Mouse (Mus musculus) forebrain, embryonic 14.5 days (tissue): ENCODE data around the gene Usp43. TPM values are rescaled to one million over a fixed set of nuclear protein-coding genes. Genes with fewer than 3 reads are reported as not detected.

ENCODE experiments used
- ATAC-seq: fragments of 200-750 bp; cut with Nextera tagmentation; 2 replicates; pipeline ENCODE4 v1.8.0; 2017; ENCODE audit warnings: mild to moderate bottlenecking, moderate library complexity
- DNase-seq: peaks from one replicate; pipeline ENCODE4 v3.0.0-alpha.2; 2015; ENCODE audit warnings: low spot score
- H3K27ac ChIP-seq: fragments of 300-500 bp; sonication (generic); 2 replicates; pipeline ENCODE4 v1.5.1; 2014; ENCODE audit warnings: low read depth, mild to moderate bottlenecking, control low read depth, low read length, moderate library complexity
- H3K27me3 ChIP-seq: fragments of 300-500 bp; sonication (generic); replicated peaks from 2 replicates; pipeline ENCODE4 v1.6.1; 2014; ENCODE audit warnings: low read length, control low read depth, mixed read lengths; ENCODE audit not compliant: control insufficient read depth, insufficient read depth
- H3K36me3 ChIP-seq: fragments of 300-500 bp; sonication (generic); 2 replicates; pipeline ENCODE4 v1.6.1; 2014; ENCODE audit warnings: low read length, control low read depth; ENCODE audit not compliant: control insufficient read depth, insufficient read depth
- H3K4me1 ChIP-seq: fragments of 300-500 bp; sonication (generic); 2 replicates; pipeline ENCODE4 v1.6.1; 2014; ENCODE audit warnings: antibody characterized with exemption, low read length, control low read depth; ENCODE audit not compliant: control insufficient read depth, insufficient read depth
- H3K4me2 ChIP-seq: fragments of 300-500 bp; sonication (generic); 2 replicates; pipeline ENCODE4 v1.6.1; 2014; ENCODE audit warnings: mild to moderate bottlenecking, control low read depth, low read length
- H3K4me3 ChIP-seq: fragments of 300-500 bp; sonication (generic); 2 replicates; pipeline ENCODE4 v1.5.1; 2014; ENCODE audit warnings: low read depth, low read length, control low read depth
- H3K9ac ChIP-seq: fragments of 300-500 bp; sonication (generic); 2 replicates; pipeline ENCODE4 v1.6.1; 2014; ENCODE audit warnings: mild to moderate bottlenecking, low read length, control low read depth, moderate library complexity
- H3K9me3 ChIP-seq: fragments of 300-500 bp; sonication (generic); replicated peaks from 2 replicates; pipeline ENCODE4 v1.6.1; 2016; ENCODE audit warnings: low read length, control low read depth, mixed read lengths; ENCODE audit not compliant: control insufficient read depth
- WGBS: fragments of 180-500 bp; shearing (Covaris S2); extraction: QIAGEN DNeasy Blood & Tissue Kit; methylation state at CpG from one replicate; pipeline ENCODE4 v1.1.7; 2014; 5-methylcytosine and 5-hydroxymethylcytosine counted together
- polyA plus RNA-seq: library from polyadenylated mRNA; unstranded; fragments of >200 nt; fragmentation: Nextera tagmentation; extraction: Ambion mirVana; gene quantifications from 2 replicates; pipeline ENCODE4 v1.2.1, GENCODE M21; 2014

Usp43 gene
- polyA plus RNA-seq, 1 experiment from 2014 or later = 0.61 TPM

DNA sequence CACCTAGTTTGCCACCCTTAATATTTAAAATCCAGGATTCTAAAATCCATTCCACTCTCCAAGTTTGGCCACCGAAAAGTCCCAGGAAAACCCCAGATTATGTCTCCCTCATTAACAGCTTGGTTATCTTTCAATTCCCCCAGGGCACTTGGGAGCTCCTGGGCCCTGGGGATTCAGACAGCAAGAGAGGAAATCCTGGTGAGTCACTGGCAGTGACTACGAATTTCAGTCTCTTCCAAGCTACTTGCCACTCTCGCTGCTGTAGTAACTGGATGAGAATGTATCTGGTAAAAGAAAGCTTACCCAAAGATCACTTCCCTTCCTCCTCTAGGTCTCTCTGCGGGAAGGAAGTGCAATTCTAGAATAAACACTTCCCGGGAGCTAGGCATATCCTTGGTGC, 2.4 kb downstream of the Usp43 start:
- DNase-seq (no peak), ATAC-seq (no peak)
- H3K36me3 ChIP-seq = no peaks in the 10 kb centered on the region
- H3K9ac ChIP-seq = no peak overlapping the region
- H3K4me1 ChIP-seq = peaks cover 6% of the 10 kb centered on the region; the same call in 1 of the 2 replicates
- peaks cover 22% of the 10 kb centered on the region for H3K27me3 ChIP-seq
- no peaks in the 10 kb centered on the region for H3K9me3 ChIP-seq
- H3K4me2 ChIP-seq = no peak overlapping the region
- H3K4me3 ChIP-seq = no peak overlapping the region
- 73% methylated on average over 5 of the region's 5 CpGs for WGBS
- H3K27ac ChIP-seq = no peak overlapping the region

DNA sequence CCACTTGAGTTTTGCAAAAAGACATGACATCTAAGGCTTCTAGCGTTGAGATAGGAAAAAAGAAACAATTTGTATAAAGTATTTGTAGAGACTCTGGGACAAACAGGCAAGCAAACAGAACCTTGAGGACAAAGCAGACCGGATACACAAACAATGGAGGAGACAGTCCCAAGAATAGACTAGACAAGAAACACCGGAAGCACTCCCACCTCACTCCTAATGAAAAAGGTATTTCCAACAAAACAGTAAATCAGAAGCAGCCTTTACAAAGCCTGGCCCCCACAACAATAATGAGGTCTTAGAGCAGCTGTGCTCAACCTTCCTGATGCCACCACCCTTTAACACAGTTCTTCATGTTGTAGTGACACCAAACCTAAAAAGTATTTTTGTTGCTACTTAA, 4.8 kb downstream of the Usp43 start:
- WGBS = 77% methylated on average over 3 of the region's 3 CpGs
- no peak for DNase-seq
- H3K9ac ChIP-seq = no peak overlapping the region

DNA sequence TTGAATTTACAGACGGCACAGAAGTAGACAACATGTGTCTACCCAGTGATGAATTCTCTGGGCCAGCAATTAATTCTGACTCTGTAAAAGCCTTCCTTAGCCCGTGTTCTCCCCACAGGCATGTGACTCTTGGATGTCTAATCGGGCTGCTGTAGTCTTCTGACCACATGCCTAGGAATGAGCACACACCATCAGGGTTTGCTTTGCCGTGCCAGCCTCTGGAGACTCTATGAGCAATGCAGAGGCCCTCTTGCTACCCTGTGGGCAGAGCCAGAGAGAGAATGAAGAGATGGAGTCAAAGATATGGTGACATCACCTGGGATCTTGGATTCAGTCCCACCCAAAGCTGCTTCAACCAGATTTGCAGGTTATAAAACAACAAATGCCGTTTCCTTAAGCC, 10.9 kb downstream of the Usp43 start:
- 91% methylated on average over 5 of the region's 5 CpGs for WGBS

More for the DNA sequence above, 4.8 kb downstream of the Usp43 start:
- peaks cover under 1% of the 10 kb centered on the region; the same call in 1 of the 2 replicates for H3K4me1 ChIP-seq
- H3K27ac ChIP-seq = no peak overlapping the region
- H3K4me3 ChIP-seq = no peak overlapping the region
- H3K9me3 ChIP-seq = no peaks in the 10 kb centered on the region
- ATAC-seq = no peak
- peaks cover 22% of the 10 kb centered on the region for H3K27me3 ChIP-seq
- H3K36me3 ChIP-seq = no peaks in the 10 kb centered on the region
- H3K4me2 ChIP-seq = no peak overlapping the region

DNA sequence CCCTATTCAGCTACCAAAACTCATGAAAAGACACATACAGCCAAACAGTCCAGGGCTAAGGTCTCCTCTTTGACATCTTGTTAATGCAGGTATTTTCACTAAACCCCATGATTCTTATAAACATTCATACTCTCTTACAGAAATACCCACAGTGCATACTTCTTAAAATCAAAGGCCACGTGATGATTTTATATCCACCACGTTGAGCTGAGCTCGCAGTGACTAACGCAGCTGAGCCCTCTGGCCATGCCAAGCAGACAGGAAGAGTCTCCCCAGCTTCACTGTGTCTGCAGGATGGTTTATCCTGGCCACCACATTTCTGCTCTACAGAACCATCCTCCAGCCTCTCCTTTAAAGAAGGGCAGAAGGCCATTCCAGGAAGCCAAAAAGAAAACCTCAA, 18.2 kb downstream of the Usp43 start:
- DNase-seq (no peak), ATAC-seq (no peak)
- 89% methylated on average over 4 of the region's 4 CpGs for WGBS
- Histone ChIP-seq H3K27me3 (no peaks in the 10 kb centered on the region), H3K4me3 (no peak overlapping the region), H3K9me3 (no peaks in the 10 kb centered on the region), H3K36me3 (no peaks in the 10 kb centered on the region), H3K4me2 (no peak overlapping the region), H3K27ac (no peak overlapping the region), H3K4me1 (no peaks in the 10 kb centered on the region), H3K9ac (no peak overlapping the region)

More for the DNA sequence above, 10.9 kb downstream of the Usp43 start:
- Histone ChIP-seq H3K27me3 (no peaks in the 10 kb centered on the region), H3K9ac (no peak overlapping the region), H3K36me3 (no peaks in the 10 kb centered on the region), H3K27ac (no peak overlapping the region), H3K4me1 (no peaks in the 10 kb centered on the region), H3K4me2 (no peak overlapping the region), H3K4me3 (no peak overlapping the region), H3K9me3 (no peaks in the 10 kb centered on the region)
- ATAC-seq (no peak), DNase-seq (no peak)

DNA sequence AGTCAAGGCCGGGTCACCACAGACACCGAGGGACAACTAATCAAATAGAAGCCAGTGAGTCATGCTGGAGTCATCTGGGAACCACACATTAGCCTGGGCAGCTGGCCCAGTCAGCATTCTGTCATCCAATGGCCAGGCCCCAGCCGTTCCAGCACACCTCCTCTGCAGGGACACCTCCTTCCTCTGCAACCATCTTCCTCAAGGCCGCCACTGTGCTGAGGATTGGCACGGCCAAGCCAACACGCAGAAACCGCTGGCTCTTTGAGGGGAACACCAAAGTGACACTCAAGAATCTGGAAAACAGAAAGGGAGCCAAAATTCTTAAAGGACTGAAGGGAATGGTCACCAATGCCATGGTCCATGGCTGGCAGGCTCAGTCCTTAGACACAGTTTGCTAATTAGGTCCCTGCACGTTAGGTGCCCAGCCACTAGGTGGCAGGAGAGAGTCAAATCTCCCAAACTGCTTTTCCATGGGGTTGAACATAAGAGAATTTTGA, 24.8 kb downstream of the Usp43 start:
- Histone ChIP-seq H3K9me3 (no peaks in the 10 kb centered on the region), H3K4me1 (peaks cover 5% of the 10 kb centered on the region; the same call in 1 of the 2 replicates), H3K36me3 (no peaks in the 10 kb centered on the region), H3K4me3 (no peak overlapping the region), H3K4me2 (no peak overlapping the region), H3K27ac (no peak overlapping the region), H3K9ac (no peak overlapping the region), H3K27me3 (no peaks in the 10 kb centered on the region)
- peak; percentile 42 for DNase-seq
- WGBS = 66% methylated on average over 8 of the region's 8 CpGs
- ATAC-seq = no peak

GRCm38 (mm10) chr11:67895641-67896040, 26.3 kb downstream of the Usp43 start:
- WGBS = 67% methylated on average over 7 of the region's 7 CpGs
- H3K27me3 ChIP-seq = no peaks in the 10 kb centered on the region
- H3K9me3 ChIP-seq = no peaks in the 10 kb centered on the region
- no peak overlapping the region for H3K4me2 ChIP-seq
- no peak overlapping the region for H3K27ac ChIP-seq
- H3K9ac ChIP-seq = no peak overlapping the region
- H3K4me3 ChIP-seq = no peak overlapping the region
- DNase-seq (peak; percentile 39), ATAC-seq (no peak)
- no peaks in the 10 kb centered on the region for H3K36me3 ChIP-seq
- peaks cover 5% of the 10 kb centered on the region; the same call in 1 of the 2 replicates for H3K4me1 ChIP-seq

DNA sequence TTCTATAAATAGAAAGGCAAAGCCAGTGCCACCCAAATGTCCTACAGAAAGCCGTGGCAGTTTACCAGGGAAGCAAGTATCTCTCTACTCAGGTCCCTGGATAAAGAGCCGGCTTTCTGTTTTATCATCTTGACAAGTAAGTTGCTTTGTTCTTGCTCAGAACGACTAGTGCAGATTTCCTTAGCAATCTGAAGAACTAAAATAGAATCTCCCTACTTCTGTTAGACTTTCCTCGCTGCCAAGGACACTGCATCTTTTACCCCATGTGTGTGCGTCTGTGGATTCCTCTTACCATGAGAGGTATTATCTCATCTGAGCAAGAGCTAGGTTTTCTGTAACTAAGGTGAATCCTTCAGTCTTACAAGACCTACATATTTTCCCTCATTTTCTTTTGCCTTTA, 33.4 kb downstream of the Usp43 start:
- no peak for ATAC-seq
- 79% methylated on average over 5 of the region's 5 CpGs for WGBS

DNA sequence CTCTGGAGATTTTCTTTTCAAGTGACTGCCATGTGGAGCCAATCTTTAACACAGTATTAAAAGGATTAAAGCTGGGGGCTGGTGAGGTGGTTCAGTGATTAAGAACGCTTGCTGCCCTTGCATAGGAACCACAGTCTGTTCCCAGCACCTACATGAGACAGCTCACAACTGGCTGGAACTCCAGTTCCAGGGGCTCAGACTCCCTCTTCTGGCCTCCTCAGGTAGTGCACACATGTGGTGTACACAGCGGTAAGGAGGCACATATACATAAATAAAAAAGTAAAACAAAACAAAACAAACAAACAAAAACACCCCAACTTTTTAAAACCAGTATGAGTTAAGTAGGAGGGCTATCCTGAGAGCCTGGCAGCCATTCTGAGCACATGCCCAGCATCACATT, 36.0 kb downstream of the Usp43 start:
- no peak overlapping the region for H3K27ac ChIP-seq
- H3K4me2 ChIP-seq = no peak overlapping the region
- H3K36me3 ChIP-seq = no peaks in the 10 kb centered on the region
- WGBS = 72% methylated on average over 2 of the region's 2 CpGs
- H3K4me3 ChIP-seq = no peak overlapping the region
- no peak overlapping the region for H3K9ac ChIP-seq
- DNase-seq = no peak
- no peaks in the 10 kb centered on the region for H3K9me3 ChIP-seq
- no peak for ATAC-seq
- H3K4me1 ChIP-seq = no peaks in the 10 kb centered on the region
- no peaks in the 10 kb centered on the region for H3K27me3 ChIP-seq

More for the DNA sequence above, 33.4 kb downstream of the Usp43 start:
- H3K9ac ChIP-seq = no peak overlapping the region
- H3K4me1 ChIP-seq = no peaks in the 10 kb centered on the region
- no peaks in the 10 kb centered on the region for H3K9me3 ChIP-seq
- no peak overlapping the region for H3K4me3 ChIP-seq
- no peaks in the 10 kb centered on the region for H3K36me3 ChIP-seq
- H3K4me2 ChIP-seq = no peak overlapping the region
- H3K27me3 ChIP-seq = no peaks in the 10 kb centered on the region
- H3K27ac ChIP-seq = no peak overlapping the region
- DNase-seq = no peak

DNA sequence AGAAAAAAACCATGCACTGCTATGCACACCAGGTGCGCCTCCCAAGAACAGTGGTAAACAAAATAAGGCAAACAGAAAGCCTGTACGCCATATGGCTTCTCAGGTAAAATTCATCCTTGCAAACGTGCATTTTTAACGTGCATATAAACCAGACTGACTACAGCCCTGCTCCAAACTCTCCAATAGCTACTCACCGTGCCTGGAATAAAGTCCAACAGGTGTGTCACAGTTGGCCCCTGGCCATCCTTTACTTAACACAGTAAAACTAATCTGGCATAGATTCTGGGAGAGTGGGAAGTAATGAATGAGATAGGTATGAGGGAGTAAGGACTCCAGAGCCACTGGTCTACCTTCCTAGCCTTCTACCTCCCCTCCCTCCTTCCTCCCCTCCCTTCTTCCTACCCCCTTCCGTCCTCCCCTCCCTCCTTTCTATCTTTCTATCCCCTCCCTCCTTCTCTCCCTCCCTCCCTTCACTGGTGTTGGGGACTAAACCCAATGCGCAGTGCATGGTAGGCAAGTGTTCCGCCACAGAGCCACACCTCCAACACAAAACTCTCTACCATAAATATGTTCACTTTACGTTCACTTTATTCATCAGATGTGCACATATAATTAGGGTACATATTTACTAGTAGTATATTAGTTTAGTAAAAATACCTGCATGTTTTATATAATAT, 56.3 kb downstream of the Usp43 start:
- Histone ChIP-seq H3K27me3 (no peaks in the 10 kb centered on the region), H3K27ac (no peak overlapping the region), H3K9me3 (no peaks in the 10 kb centered on the region), H3K9ac (no peak overlapping the region), H3K4me2 (no peak overlapping the region), H3K36me3 (no peaks in the 10 kb centered on the region), H3K4me3 (no peak overlapping the region), H3K4me1 (no peaks in the 10 kb centered on the region)
- DNase-seq (no peak), ATAC-seq (no peak)
- WGBS = 84% methylated on average over 9 of the region's 9 CpGs
